Mouse (Mus musculus) NIH3T3 (cell line): ENCODE results near the gene Hoxb9.

Source experiments
- DNase-seq: peaks from one replicate; pipeline ENCODE4 v3.0.0-alpha.2; 2012; ENCODE audit warnings: low read depth

Gene Hoxb9

DNA sequence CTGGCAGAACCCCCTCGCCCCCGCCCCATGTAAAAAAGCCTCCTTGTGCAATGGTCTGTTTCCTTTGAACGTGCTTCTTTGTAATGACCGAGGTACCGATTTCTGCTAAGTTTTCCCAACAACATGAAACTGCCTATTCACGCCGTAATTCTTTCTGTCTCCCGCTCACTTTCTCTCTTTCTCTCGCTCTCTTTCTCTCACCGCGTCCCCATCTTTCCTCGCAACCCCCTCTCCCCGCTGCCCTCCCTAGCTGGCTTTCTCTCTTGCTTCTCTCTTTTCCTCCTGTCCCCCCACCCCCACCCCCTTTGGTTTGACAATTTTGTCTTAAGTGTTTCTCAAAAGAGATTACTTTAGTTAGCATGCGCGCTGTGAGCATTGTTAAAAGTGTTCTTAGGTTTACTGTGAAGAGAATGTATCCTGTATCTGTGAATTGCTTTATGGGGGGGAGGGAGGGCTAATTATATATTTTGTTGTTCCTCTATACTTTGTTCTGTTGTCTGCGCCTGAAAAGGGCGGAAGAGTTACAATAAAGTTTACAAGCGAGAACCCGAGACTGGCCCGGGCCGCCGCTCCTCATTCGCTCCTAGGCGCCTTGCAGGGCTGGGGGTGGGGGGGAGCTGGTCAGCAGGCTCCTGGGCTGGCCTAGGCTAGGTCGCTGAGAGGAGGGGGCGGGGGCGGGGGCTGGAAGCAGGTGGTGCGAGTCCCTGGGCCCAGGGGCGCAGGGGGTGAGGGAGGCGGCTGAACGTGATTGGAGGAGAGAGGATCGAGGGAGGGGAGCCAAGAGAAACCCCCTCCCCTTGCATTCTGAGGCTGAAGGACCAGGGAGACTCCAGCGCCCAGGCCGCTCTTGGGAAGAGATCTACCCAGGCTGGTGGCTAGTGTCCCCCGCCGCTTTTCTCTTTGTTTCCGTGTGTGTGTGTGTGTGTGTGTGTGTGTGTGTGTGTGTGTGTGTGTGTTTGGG is 13.8 kb downstream of the Hoxb9 start:
- no peak for DNase-seq

DNA sequence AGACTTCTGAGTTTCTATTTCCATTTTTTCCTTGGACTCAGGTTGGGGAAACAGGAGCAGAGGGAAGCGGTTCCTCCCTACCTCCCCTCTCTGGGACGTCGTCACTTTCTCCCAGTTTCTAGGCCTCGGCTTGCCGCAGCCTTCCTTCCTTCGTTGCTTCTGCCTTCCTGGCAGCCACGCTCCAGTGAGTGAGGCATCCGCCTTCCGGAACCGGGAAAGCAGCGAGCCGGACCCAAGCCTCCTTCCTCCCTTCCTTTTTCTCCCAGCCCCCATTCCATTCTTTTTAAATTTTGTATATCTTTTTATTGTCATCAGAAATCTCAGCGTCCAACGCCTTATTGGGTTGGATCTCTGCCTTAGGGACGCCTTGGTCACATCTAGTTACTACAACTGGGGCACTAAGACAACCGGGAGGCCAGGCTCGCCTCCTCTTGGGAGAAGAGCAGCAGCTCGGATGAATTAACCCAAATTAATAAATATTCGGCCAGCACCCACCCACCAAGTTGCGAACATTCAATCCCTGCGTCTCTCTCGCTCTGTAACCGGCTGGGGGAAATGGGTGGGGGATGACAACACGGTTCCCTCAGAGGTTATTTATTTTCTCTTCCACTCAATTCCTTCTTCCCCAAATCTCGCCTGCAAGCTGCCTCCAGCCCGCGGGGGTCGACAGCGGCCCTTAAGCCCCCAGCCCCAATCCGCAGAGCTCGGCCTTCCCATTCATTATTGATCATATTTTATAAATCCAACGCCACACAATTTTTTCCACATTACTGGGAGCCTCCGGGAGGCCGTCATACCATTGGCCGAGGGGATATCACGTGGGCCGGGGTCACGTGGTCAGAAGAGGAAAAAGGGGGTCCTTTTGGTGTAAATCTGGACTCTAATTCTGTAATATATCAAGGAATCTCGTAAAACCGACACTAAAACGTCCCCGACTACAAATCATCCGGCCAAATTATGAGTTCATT is 14.8 kb downstream of the Hoxb9 start, which contains the start of gene Hoxb7:
Gene Hoxb7, plus strand, starts transcription at position 853 of the 968 bp plus-strand sequence.
- no peak for DNase-seq

DNA sequence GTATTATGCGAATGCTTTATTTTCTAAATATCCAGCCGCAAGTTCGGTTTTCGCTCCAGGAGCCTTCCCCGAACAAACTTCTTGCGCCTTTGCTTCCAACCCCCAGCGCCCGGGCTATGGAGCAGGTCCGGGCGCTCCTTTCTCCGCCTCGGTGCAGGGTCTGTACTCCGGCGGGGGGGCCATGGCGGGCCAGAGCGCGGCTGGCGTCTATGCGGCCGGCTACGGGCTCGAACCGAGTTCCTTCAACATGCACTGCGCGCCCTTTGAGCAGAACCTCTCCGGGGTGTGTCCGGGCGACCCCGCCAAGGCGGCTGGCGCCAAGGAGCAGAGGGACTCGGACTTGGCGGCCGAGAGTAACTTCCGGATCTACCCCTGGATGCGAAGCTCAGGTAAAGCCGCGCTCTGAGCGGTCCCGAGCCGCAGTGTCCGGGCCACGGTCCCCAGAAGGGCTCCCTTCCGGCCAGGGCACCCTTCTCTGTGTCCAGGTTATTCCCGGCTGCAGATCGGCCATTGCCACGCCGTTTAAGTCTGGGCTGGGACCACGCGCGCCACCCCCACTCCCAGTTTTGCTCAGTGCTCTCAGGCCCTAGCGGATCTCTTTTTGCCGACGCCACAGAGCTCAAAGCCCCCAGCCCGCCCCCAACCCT is 15.6 kb downstream of the Hoxb9 start:
- DNase-seq: no peak

DNA sequence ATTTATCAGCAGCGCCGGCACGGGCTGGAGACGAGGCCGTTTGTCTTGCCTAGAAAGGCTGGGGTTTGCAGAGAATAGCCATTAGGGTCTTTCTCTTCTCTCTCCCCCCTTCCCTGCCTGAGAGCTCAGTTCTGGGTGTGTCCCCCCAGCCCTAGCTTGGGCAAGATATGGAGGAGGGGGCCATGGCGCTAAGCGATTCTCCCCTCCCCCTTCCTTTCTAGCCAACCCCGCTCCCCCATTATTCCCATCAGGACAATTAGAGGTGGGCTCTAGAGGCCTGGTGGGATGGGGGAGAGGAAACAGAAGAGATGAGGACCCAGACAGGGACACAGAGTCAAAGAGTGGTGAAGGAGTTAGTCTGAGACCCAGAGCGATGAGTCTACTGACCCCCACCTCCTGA is 16.2 kb downstream of the Hoxb9 start:
- no peak for DNase-seq

DNA sequence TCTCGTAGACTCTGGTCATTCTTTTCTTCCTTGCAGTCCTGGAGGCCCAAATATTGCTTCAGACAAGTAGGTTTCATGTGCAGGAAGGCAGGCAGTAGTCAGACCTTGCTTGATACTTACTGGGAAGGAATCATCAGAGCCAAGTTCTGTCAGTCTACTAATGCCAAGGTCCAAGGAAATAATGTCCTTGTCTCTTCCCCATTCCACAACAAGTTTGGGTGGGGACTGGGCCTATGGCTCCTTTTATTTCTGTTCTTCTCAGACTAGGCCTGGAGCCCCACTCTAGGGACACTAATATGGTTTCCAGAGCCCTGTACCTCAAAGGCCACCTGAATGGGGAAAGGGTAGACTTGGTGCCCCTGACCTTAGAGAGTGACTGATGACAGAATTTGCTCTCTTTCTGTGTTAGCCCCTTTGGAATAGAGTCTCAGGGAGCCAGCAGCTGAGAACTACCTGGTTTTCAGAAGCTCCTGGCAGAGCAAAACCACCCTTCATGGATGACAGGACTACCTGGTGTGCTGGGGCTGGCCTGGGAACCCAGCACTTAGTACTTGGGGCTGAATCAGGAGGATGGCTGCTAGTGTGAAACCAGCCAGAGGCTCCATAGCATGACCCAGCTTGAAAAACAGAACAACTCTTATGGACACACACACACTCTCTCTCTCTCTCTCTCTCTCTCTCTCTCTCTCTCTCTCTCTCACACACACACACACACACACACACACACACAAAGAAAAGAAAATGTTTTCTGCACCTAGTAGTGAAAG is 17.4 kb downstream of the Hoxb9 start:
- DNase-seq: no peak

DNA sequence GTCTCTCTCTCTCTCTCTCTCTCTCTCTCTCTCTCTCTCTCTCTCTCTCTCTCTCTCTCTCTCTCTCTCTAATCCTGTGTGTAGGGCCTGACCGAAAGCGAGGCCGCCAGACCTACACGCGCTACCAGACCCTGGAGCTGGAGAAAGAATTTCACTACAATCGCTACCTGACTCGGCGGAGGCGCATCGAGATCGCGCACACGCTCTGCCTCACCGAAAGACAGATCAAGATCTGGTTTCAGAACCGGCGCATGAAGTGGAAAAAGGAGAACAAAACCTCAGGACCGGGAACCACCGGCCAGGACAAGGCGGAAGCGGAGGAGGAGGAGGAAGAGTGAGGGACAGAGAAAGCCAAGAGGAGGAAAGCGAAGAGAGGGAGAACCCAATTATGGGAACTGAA is 18.0 kb downstream of the Hoxb9 start:
- DNase-seq: no peak

DNA sequence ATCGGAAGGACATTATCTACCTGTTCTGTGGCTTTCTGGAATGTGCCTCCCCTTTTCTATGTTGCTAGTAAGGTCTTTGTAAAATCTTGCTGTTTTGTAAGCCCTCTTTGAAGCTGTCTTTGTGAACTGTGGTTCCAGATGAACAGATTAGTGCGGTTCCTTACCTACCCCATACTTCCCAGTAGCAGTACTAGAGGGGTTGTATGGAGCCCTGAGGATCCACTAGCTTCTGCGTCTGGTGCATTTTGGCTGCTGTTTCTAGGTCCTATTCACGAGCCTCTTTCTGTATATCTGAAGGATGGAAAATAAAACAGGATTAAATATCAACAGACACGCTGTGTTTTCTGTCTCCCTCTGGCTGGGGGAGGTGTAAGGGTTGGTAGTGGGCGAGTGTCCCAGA is 18.6 kb downstream of the Hoxb9 start:
- DNase-seq: no peak

DNA sequence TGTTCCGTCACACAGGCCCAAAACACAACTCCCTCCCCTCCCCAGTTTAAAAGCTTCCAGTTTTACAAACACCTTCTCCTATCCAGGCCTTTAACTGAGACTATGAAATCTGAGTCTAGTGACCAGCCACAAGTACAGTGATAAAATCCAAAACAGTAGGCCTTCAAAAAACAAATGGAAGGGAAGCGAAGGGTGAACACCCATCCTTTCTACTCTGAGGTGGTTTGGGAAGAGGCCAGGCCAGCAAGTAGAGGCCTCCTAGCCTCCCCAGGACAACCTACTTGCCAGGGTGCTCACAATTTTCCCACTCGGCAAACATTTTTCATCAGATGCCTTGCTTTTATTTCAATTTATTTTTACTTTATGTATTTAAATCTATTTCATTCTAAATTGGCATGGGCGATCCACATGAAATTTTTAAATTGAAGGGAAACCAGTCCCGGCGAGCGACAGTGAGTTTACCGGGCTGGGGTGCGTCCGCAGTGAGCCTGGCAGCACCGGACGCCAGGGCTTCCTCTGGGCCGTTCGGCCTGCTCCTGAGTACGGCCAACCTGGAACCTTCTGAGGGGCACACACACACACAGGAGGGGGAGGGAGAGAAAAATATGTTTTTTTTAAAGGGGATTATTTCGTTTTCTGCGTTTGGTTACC is 19.6 kb downstream of the Hoxb9 start:
- no peak for DNase-seq

DNA sequence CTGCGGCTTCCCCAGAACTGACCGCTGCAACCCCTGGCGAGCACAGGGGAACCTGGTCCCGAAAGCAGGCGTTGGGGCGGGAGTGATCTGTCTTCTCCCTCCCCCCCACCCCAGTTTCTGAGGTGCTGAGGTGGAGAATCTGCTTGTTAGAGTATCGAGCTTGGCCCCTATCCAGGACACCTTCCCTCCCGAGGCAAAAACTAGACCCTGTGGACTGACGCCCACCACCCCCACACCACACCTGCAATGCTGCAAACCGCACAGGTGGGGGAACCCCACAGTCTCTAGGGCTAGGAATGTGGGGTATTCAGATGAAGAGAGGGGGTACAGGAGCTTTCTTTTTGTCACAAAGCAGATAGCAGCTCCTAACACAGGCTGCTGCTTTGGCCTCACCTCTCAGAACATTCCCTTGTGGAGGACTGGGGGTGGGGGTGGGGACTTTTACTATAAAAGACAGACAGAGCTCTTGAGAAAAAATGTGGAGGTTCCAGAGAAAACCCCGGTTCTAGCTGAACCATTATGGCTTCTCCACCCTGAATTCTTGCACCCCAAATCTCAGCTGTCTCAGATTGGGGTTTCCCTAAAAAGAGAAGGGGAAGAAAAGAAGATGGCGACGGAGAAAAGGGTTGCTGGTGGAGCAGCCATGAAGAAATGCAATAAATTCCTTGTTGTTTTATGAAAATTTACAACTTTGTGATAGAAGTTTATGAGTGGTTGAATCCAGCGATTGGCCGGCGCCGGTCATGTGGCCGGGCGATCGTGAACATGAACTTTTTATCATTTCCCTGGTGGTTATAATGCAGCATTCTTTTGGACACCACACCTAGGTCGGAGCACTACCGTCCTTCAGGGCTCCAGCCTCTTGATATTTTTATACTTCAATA is 20.7 kb downstream of the Hoxb9 start, which contains the start of gene Hoxb6:
Gene Hoxb6, plus strand, starts transcription at position 796 of the 884 bp plus-strand sequence.
- peak; percentile 17 for DNase-seq

DNA sequence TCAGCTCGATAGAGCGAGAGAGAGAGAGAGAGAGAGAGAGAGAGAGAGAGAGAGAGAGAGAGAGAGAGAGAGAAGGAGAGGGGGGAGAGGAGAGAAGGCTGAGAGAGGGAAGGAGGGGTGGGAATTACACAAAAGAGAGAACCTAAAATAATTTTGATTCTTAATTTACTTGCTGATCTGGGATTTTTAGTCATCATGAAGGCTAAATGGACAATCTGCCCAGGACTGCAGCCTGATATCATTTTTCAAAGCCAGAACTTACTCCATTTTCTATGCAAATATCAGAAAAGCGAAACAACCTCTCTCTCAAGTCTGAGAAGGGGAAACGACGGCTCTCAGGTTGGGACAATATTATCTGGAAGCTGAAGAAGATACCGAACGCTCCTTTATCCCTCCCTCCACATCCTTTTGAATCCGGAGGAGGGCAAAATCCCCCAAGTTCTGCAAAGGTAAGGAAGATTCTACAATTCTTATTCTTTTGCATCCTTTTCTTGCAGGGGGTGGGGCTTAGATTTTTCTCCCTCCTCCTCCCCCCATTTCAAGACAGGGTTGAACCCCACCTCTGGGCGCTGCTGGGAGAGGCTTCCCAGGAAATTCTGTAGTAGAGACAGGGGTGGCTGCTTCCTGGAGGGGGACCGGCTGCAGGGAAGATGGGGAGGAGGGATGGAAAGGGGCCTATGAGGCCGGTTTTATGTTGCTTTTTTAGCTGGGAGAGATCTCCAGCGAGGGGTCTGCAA is 21.5 kb downstream of the Hoxb9 start:
- DNase-seq: no peak

DNA sequence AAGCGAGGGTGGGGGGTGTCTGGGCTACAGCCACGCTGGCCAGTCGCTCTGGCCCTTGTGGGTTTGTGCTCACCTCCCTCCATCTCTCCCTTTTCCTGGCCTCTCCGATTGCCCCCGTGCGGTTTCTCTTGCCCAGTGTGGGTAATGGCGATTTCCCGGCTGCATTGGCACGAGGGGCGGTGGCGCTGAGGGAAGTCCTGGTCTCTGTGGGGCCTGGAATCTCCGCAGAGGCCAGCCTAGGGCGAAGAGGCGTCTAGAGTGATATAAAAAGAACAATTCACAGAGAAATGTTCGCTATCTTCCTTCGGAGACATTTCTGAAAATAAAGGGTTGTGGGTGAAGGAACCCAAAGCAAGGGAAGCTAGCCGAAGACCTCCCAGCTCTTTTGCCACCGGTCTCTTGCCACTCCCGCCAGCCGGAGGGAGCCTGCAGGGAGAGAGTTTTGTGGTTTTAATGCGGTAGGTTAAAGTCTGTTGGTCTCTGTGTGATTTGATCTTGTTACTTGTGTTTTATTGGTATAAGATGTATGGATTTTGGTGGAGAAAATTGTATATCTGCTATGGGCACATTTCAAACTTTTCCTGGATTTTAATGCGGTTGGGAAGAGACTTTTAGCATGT is 22.2 kb downstream of the Hoxb9 start:
- DNase-seq: no peak

DNA sequence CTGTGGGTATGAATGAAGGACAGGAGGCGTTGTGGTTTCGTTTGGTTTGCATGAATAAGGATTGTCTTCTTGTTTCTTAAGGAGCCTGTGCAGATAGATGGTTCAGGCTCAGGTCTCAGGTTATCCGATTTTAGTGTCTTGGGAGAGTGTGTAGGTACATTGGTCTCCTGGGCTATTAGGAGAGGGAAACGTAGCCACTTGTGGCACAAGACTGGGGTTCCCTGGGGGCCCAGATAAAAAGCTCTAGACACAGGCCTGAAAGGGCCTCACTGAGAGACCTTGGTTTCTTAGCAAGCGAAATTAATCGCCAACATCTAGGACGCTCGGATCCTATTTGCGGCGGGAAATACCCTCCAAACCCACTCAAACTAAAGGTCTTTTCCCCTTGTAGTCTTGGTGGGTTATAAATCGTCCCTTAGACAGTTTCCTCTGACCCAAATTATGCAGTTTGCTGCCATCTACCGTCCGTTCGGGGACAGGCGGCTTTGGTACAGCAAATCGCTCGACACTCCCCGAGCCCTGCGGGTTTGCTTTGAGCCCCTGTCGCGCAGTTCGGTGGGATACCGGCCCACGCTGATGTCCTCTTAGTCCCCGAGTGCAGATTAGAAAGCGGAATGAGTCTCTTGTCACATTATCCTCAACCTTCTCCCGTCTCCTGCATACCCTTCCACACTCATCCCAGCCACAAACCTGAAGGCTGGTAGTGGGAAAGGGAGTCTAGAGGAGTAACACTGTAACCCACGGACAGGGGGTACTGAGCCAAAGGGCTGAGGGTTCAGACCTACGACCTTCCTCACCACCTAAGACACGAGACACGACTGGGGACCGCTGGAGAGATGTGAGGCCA is 23.2 kb downstream of the Hoxb9 start:
- DNase-seq: peak; percentile 74

DNA sequence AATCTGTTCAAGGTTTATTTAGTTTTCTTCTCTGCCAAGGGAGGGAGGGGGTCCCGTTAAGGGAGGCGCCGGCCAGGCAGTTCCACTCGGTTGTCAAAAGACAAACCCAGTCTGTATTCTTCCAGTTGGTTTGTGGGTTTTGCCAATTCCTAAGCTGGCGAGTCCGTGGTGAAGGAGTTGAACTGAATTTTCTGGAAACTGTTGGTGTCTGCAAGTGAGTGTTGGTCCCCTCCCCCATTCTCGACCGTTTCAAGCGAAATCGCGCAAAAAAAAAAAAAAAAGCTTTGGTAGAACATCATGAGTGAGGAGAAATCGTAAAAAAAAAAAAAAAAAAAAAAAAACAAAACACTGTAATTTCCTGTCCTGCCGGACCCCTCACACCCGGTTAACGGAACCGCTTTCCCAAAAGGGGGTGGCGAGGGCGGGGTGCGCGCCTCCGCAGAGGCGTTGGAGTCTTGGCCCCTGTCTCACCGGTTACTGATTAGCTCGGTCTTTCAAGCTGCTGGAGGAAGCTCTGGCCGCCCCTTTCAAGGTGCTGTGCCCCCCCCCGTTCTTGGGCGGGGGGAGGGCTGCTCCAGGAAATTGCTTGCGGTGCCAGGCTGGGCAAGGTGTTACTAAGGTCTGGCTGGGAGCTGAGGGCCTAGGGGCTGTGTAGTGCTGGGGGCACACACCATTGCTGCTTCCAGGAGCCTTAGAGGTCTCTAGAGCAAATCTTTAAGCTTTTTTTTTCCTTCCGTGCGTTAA is 24.0 kb downstream of the Hoxb9 start:
- DNase-seq: no peak

DNA sequence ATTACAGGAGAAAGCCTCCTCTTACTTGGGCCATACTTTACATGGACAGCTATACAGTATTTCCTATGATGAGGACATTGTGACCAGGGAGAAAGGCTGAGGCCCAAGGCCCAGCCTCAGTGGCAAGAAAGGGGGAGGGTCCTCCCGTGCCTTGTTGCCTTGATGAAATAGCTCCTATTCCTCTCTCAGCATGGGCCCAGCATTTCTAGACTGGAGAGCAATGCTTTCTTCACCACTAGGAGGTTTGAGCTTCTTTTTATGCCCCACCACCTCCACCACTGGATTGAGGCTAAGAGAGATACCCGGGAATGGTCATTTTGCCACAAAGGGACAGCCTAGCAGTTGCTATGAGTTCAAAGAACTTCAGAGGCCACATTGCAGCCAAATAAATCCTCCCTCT is 25.7 kb downstream of the Hoxb9 start:
- DNase-seq: no peak

DNA sequence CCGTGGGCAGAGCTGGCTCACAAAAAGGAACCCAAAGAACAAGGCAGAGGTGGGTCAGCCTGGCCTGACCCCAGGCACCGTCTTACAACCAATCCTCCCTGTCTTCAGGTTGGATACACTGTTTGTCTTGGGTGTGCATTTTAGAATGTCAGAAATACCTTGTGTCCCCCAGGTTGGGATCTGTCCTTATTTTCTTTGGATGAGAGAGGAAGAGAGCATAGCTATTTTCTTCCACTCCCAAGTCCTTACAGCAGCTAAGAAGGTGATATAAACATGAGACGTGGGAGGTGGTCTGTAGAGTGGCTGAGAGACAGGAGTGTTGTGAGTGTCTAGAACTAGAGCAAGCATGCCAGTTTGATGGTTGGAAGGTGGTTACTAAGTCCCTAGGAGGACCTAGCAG is 26.2 kb downstream of the Hoxb9 start:
- no peak for DNase-seq

DNA sequence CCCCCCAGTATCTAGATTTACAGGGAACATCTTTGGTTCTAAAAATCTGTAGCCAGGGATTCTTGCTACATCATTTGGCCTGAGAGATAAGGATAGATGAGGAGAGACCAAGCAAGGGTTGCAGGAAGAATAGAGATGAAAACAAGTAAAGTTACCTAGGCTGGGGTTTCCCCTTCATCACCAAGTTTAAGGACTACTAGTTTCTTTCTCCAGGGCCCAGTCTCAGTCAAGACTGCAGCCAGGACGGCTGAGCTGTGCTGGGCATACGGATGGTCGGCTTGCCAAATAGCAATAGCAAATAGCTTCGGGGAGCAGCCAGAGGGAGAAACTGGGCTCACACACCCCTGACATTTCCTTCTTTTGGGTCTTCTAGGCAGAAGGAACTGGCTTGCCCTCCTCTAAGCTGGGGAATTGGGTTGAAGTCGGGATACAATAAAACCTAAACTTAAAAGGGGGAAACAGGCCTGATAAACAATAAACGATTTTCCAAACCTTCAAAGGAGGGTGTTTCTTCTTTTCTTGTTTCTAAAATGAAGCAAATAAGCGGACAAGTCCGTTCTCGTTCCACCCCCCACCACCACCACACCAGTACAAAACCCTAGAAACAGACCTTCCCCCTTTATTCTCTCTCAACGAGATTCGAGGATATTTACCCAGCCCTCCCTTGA is 26.8 kb downstream of the Hoxb9 start:
- DNase-seq: no peak
